Mouse (Mus musculus) heart, embryonic 15.5 days (tissue): ENCODE measurements around the gene Zfyve9. TPM values are rescaled to one million over a fixed set of nuclear protein-coding genes. Genes with fewer than 3 reads are reported as not detected.

Source experiments
- ATAC-seq: fragments of 200-750 bp; cut with Nextera tagmentation; replicated peaks from 2 replicates; pipeline ENCODE4 v1.8.0; 2017; ENCODE audit warnings: low read depth, moderate TSS enrichment; ENCODE audit not compliant: insufficient number of reproducible peaks, insufficient read depth, low FRiP score
- H3K27ac ChIP-seq: fragments of 300-500 bp; sonication (generic); 2 replicates; pipeline ENCODE4 v1.5.1; 2015; ENCODE audit warnings: mild to moderate bottlenecking, inconsistent platforms
- H3K27me3 ChIP-seq: fragments of 300-500 bp; sonication (generic); 2 replicates; pipeline ENCODE4 v1.6.1; 2015; ENCODE audit warnings: inconsistent platforms
- H3K36me3 ChIP-seq: fragments of 300-500 bp; sonication (generic); 2 replicates; pipeline ENCODE4 v1.6.1; 2015; ENCODE audit warnings: mild to moderate bottlenecking, inconsistent platforms
- H3K4me1 ChIP-seq: fragments of 300-500 bp; sonication (generic); replicated peaks from 2 replicates; pipeline ENCODE4 v1.6.1; 2015; ENCODE audit warnings: inconsistent platforms
- H3K4me2 ChIP-seq: fragments of 300-500 bp; sonication (generic); 2 replicates; pipeline ENCODE4 v1.6.1; 2015; ENCODE audit warnings: inconsistent platforms, mild to moderate bottlenecking, moderate library complexity
- H3K4me3 ChIP-seq: fragments of 300-500 bp; sonication (generic); 2 replicates; pipeline ENCODE4 v1.5.1; 2015; ENCODE audit warnings: mild to moderate bottlenecking, inconsistent platforms
- H3K9ac ChIP-seq: fragments of 300-500 bp; sonication (generic); 2 replicates; pipeline ENCODE4 v1.6.1; 2015; ENCODE audit warnings: mild to moderate bottlenecking, inconsistent platforms
- H3K9me3 ChIP-seq: fragments of 300-500 bp; sonication (generic); replicated peaks from 2 replicates; pipeline ENCODE4 v1.6.1; 2016; ENCODE audit warnings: inconsistent platforms
- WGBS: fragments of 180-500 bp; shearing (Covaris S2); methylation state at CpG from one replicate; pipeline ENCODE4 v1.1.7; 2015; ENCODE audit warnings: mixed read lengths; 5-methylcytosine and 5-hydroxymethylcytosine counted together
- polyA plus RNA-seq: library from polyadenylated mRNA; unstranded; fragments of >200 nt; fragmentation: Nextera tagmentation; extraction: Ambion mirVana; gene quantifications from 2 replicates; pipeline ENCODE4 v1.2.1, GENCODE M21; 2015

Gene Zfyve9
- polyA plus RNA-seq, 1 experiment from 2014 or later: 3.0 TPM

DNA sequence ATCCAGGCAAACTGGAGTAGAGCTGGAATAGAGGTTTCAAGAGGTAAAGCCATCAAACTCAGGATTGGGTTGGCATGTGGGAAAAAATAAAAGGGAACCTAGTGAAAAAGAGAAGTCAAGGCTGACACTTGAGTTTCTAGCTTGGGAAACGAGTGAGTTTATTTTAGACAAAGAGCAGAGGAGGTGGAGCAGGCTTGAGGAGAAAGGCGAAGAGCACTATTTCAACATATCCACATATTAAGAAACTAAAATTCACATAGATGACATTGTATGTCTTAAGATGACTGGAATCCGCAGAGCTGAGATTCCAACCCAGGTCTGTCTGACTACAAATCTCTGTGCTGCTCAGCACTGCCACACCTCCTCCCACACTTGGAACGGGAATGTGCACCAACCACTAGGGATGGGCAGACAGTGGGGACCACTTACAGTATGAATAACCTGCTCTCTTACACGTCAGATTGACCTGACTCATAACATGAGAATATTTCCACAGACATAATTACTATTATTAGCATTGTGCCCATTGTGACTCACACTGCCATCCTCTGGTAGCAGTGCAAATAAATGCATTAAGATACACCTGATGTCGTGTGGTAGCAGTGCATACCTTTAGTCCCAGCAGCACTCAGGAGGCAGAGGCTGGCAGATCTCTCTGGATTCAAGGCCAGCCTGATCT lies 8.8 kb upstream of the Zfyve9 start:
- Histone ChIP-seq H3K9me3 (no peaks in the 10 kb centered on the region), H3K9ac (no peak overlapping the region), H3K4me3 (no peak overlapping the region), H3K27me3 (no peaks in the 10 kb centered on the region), H3K4me1 (no peaks in the 10 kb centered on the region), H3K27ac (no peak overlapping the region), H3K36me3 (no peaks in the 10 kb centered on the region), H3K4me2 (no peak overlapping the region)
- ATAC-seq: no peak
- WGBS: 55% methylated on average over 6 of the region's 6 CpGs

DNA sequence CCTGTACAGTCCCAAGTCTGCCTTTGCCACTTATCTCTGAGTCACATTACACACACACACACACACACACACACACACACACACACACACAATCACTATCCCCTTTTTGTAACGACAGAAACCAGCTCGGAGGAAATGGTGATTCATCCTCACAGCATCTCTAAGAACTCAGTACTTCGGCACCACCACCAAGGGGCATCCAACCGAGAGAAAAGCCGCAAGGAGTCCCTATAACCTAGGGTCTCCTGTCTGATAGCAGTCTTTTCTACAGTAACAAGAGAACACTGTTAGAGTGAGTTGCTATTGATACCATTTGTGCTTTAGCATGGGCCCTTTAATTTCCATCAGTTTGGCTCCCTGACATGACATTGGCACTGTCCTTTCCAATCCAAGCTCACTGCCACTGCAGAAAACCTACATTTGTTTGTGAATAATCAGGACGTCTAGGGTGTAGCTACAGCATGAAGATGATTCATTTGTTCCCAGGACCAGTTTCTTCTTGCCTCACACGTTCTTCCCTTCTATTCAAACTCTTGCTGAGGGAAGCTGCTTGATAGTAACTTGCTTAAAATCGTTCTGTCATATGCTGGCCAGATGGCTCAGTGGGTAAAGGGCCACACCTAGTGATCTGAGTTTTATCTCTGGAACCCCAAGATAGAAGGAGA lies 2.0 kb upstream of the Zfyve9 start:
- no peak overlapping the region for H3K4me3 ChIP-seq
- H3K4me2 ChIP-seq: no peak overlapping the region
- no peaks in the 10 kb centered on the region for H3K36me3 ChIP-seq
- WGBS: 31% methylated on average over 8 of the region's 8 CpGs
- H3K27me3 ChIP-seq: no peaks in the 10 kb centered on the region
- H3K4me1 ChIP-seq: peaks cover 4% of the 10 kb centered on the region; the same call in 1 of the 2 replicates
- no peak overlapping the region for H3K9ac ChIP-seq
- H3K27ac ChIP-seq: no peak overlapping the region
- H3K9me3 ChIP-seq: no peaks in the 10 kb centered on the region
- no peak for ATAC-seq

DNA sequence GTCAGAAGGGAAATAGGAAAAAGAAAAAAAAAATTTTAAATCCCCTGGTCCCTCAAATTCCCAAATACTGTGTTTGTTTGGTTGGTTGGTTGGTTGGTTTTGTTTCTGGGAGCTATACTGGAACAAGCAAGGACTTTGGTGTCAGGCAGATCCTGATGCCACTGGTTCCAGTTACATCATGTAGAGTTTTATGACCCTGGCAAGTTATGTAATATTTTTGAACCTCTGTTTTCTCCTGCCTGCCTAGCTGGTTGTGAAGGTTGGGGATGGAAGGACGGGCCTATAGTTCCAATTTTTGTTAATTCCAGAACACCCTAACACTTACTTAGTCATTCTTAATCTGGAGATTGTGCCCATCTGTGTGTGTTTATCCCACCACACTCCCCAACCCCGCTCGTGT lies 998 bp upstream of the Zfyve9 start:
- Histone ChIP-seq H3K9ac (no peak overlapping the region), H3K9me3 (no peaks in the 10 kb centered on the region), H3K4me3 (0 out of 2 replicates have a peak overlapping the region, but pooled peaks have one; percentile 96), H3K27me3 (no peaks in the 10 kb centered on the region), H3K4me1 (peaks cover 4% of the 10 kb centered on the region; the same call in 1 of the 2 replicates), H3K27ac (no peak overlapping the region), H3K4me2 (peak overlapping the region; percentile 79; the same call in 1 of the 2 replicates), H3K36me3 (no peaks in the 10 kb centered on the region)
- ATAC-seq: no peak
- 66% methylated on average over 3 of the region's 3 CpGs for WGBS

DNA sequence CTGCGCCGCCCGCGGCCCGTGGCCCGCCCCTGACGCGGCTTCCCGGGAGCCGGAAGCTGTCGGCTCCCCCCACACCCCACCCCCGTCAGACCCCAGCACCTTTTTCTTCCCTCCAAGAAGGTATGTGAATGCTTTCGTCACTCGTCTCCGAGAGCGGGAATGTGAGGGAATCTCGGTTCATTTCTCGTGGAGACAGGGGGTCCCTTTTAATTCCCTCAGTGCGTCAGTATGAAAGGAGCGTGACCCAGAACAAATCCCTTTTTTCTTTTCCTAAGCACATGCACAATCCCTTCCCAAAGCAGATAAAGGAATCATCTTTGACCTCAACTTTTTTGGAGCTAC lies 237 bp upstream of the Zfyve9 start:
- Histone ChIP-seq H3K36me3 (no peaks in the 10 kb centered on the region), H3K27me3 (no peaks in the 10 kb centered on the region), H3K27ac (peak overlapping the region; percentile 95), H3K9me3 (no peaks in the 10 kb centered on the region), H3K9ac (peak overlapping the region; percentile 96), H3K4me3 (peak overlapping the region; percentile 96), H3K4me1 (peaks cover 4% of the 10 kb centered on the region; the same call in 1 of the 2 replicates), H3K4me2 (peak overlapping the region; percentile 79)
- ATAC-seq: no peak
- under 1% methylated on average over 20 of the region's 20 CpGs for WGBS

DNA sequence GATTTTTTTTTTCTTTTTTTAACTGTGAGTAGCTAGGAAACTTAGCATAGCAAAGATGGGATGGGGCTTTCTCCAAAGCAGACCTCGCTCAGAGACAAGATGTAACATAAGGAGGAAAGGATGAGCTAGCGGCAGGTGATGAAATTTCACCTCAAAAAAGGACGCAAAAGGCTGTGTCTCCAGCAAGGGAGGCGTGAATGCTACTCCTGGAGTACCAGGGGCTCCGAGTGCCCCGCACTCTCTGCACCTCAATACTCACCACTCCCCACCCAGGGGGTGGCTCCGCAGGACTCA lies 888 bp downstream of the Zfyve9 start:
- ATAC-seq: no peak
- no peaks in the 10 kb centered on the region for H3K36me3 ChIP-seq
- WGBS: 1% methylated on average over 7 of the region's 7 CpGs
- no peaks in the 10 kb centered on the region for H3K9me3 ChIP-seq
- peak overlapping the region; percentile 96 for H3K4me3 ChIP-seq
- peak overlapping the region; percentile 79 for H3K4me2 ChIP-seq
- peaks cover 4% of the 10 kb centered on the region; the same call in 1 of the 2 replicates for H3K4me1 ChIP-seq
- H3K27me3 ChIP-seq: no peaks in the 10 kb centered on the region
- peak overlapping the region; percentile 96 for H3K9ac ChIP-seq
- peak overlapping the region; percentile 95 for H3K27ac ChIP-seq

DNA sequence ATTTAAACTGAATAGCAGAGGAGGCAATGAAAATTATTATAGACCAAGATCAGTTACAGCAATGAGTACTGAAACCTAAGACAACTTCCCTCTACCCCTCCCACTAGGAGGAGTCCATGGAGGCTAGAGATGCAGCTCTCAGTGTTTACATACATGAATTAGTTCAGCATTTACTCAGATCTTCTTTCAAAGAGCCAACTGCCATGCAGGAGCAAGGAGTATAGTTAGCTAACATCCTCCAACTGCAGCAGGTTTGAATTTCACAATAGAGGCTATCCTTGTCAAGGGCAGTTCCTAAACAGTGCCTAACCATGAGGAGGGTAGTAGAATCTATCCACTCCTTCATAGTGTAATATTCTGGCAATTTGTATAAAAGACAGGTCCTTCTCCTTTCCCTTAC lies 12.1 kb downstream of the Zfyve9 start:
- Histone ChIP-seq H3K4me1 (no peaks in the 10 kb centered on the region), H3K9ac (no peak overlapping the region), H3K9me3 (no peaks in the 10 kb centered on the region)

DNA sequence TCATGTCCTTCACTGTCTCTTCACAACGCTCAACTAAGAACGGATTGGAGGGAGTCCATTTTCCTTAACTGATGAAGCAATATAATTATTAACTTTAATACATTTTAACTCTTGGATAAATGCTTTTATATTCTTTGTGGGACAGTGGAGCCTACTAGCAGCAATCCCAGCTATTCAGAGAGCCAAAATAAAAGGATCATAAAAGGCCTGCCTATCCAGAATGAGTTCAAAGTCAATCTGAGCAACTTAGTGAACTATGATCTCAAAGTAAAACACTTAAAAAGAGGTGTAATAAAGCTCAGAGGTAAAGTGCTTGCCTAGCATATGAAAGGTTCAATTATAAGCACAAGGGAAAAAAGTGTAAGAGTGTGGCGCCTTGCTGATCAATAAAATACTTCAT lies 21.0 kb downstream of the Zfyve9 start:
- ATAC-seq: no peak

More for the DNA sequence above, 12.1 kb downstream of the Zfyve9 start:
- no peak overlapping the region for H3K27ac ChIP-seq
- no peaks in the 10 kb centered on the region for H3K36me3 ChIP-seq
- H3K4me2 ChIP-seq: no peak overlapping the region
- no peaks in the 10 kb centered on the region for H3K27me3 ChIP-seq
- H3K4me3 ChIP-seq: no peak overlapping the region
- no peak for ATAC-seq

DNA sequence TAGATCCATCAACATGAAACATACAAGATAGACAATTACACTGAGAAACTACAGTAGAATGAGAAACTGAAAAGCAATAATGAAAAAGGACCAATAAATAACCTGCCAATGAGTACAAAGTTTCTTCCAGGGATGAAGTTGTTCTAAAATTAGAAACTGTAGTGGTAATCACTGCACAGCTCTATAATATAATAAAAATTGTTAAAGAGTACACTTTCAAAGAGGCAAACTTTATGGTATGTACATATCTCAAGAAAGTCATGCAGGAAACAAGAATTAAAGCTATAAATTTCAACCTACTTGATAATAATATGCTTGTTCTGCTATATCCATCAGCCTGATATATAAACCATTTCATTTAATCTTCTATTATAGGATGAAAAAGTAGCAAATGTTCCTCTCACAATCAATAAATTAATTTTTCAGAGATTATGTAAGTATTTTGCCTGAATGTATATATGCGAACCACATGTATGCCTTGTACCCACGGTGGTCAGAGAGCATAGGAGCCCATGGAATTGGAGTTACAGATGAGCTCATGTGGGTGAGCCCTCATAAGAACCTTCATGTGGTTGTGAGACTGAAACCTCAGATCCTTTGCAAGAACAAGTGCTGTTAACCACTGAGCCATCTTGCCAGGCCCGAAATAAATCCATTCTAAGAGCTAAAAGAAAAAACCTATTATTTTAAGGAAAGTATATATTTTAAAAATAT lies 34.3 kb downstream of the Zfyve9 start:
- H3K9me3 ChIP-seq: no peaks in the 10 kb centered on the region
- H3K27ac ChIP-seq: no peak overlapping the region
- H3K9ac ChIP-seq: no peak overlapping the region
- H3K4me1 ChIP-seq: no peaks in the 10 kb centered on the region
- H3K27me3 ChIP-seq: no peaks in the 10 kb centered on the region
- no peak overlapping the region for H3K4me3 ChIP-seq
- no peaks in the 10 kb centered on the region for H3K36me3 ChIP-seq
- 91% methylated on average over 3 of the region's 3 CpGs for WGBS
- H3K4me2 ChIP-seq: no peak overlapping the region
- no peak for ATAC-seq

More for the DNA sequence above, 21.0 kb downstream of the Zfyve9 start:
- no peaks in the 10 kb centered on the region for H3K27me3 ChIP-seq
- WGBS: 95% methylated on average over 3 of the region's 3 CpGs
- H3K4me2 ChIP-seq: no peak overlapping the region
- no peak overlapping the region for H3K9ac ChIP-seq
- no peak overlapping the region for H3K4me3 ChIP-seq
- H3K27ac ChIP-seq: no peak overlapping the region
- H3K9me3 ChIP-seq: no peaks in the 10 kb centered on the region
- 0 out of 2 replicates have a peak, but pooled peaks cover 3% of the 10 kb centered on the region for H3K4me1 ChIP-seq
- H3K36me3 ChIP-seq: no peaks in the 10 kb centered on the region

DNA sequence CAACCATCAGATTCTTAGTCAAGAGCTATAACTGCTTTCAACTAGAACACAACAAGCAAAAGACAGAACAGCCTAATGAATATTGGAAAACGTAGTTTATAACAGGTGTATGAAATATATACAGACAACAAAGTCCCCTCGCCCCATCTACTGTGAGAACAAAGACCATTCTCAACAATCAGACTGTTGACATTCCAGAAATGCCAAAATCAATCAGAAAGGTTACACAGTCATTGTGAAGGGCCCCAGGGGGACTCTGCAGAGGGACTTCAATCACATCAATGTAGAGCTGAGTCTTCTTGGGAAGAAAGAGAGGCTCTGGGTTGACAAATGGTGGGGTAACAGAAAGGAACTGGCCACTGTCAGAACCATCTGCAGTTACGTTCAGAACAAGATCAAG lies 49.0 kb downstream of the Zfyve9 start:
- Histone ChIP-seq H3K27me3 (no peaks in the 10 kb centered on the region), H3K9me3 (no peaks in the 10 kb centered on the region), H3K36me3 (no peaks in the 10 kb centered on the region), H3K4me1 (peaks cover 5% of the 10 kb centered on the region; the same call in 1 of the 2 replicates), H3K27ac (no peak overlapping the region), H3K9ac (no peak overlapping the region), H3K4me3 (no peak overlapping the region), H3K4me2 (no peak overlapping the region)
- no peak for ATAC-seq
- WGBS: 57% methylated on average over 3 of the region's 3 CpGs

DNA sequence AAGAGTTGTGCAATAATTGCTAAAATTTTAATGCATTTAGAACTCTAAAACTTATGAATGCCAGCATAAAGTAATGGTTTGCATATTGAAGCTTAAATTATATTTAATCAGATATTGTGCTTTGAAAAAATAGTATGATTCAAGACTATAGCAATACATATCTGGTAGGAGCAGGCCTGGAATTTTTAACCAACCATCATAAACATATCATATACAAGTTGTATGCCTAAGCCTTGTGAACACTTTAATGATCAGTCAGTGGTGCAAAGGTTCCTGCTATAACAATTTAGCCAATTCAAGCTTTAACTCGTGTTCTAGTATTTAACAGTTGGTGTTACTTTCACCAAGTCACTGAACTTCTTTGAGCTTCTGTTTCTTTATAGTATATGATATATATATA lies 50.1 kb downstream of the Zfyve9 start:
- Histone ChIP-seq H3K4me2 (no peak overlapping the region), H3K4me1 (peaks cover 5% of the 10 kb centered on the region; the same call in 1 of the 2 replicates), H3K27me3 (no peaks in the 10 kb centered on the region), H3K36me3 (no peaks in the 10 kb centered on the region), H3K27ac (no peak overlapping the region), H3K9ac (no peak overlapping the region), H3K9me3 (no peaks in the 10 kb centered on the region), H3K4me3 (no peak overlapping the region)
- no peak for ATAC-seq
- WGBS: 69% methylated on average over 1 of the region's 1 CpGs

DNA sequence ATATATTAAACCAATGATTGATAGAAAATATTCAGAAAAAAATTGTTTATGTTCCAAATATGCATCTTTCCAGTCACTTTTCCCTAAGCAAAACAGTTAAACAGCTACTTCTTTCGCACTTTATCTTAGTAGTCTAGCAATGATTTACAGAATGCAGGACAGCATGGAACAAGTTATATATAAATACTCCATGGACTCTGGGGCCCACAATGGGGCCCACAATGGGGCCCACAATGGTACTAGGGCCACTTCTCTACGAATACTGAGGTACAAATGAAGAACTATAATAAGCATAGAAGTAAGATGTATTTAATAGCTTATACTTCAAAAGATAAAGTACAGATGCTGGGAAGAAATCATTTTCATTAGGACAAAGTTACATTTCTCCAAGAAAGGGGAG lies 56.5 kb downstream of the Zfyve9 start:
- Histone ChIP-seq H3K4me1 (0 out of 2 replicates have a peak, but pooled peaks cover 3% of the 10 kb centered on the region), H3K4me2 (no peak overlapping the region), H3K36me3 (peaks cover 7% of the 10 kb centered on the region; the same call in 1 of the 2 replicates), H3K4me3 (no peak overlapping the region), H3K27me3 (no peaks in the 10 kb centered on the region), H3K9me3 (no peaks in the 10 kb centered on the region), H3K27ac (no peak overlapping the region), H3K9ac (no peak overlapping the region)
- 89% methylated on average over 2 of the region's 2 CpGs for WGBS
- ATAC-seq: no peak
